Mouse (Mus musculus) thymus, adult 2 months (tissue): ENCODE results near the gene Car10.

ENCODE experiments used
- CTCF ChIP-seq: fragments of 200-500 bp; IDR thresholded peaks from 2 replicates; pipeline ENCODE4 v1.5.1; 2012; ENCODE audit warnings: mild to moderate bottlenecking, control low read depth, low read length, moderate library complexity, borderline replicate concordance; ENCODE audit not compliant: control insufficient read depth, poor library complexity, insufficient read depth; ENCODE audit errors: extremely low read depth
- POLR2A ChIP-seq: fragments of 200-500 bp; IDR thresholded peaks from 2 replicates; pipeline ENCODE4 v1.6.1; 2012; ENCODE audit warnings: mild to moderate bottlenecking, low read length, control low read depth, moderate library complexity; ENCODE audit not compliant: control insufficient read depth, poor library complexity, insufficient read depth; ENCODE audit errors: extremely low read depth

GRCm38 (mm10) chr11:93516216-93516615, 418.4 kb downstream of the Car10 start:
- TF ChIP-seq CTCF (no peak), POLR2A (no peak)
